9 mouse cellular contexts compared by ENCODE assay signal in the genomic region with DNA sequence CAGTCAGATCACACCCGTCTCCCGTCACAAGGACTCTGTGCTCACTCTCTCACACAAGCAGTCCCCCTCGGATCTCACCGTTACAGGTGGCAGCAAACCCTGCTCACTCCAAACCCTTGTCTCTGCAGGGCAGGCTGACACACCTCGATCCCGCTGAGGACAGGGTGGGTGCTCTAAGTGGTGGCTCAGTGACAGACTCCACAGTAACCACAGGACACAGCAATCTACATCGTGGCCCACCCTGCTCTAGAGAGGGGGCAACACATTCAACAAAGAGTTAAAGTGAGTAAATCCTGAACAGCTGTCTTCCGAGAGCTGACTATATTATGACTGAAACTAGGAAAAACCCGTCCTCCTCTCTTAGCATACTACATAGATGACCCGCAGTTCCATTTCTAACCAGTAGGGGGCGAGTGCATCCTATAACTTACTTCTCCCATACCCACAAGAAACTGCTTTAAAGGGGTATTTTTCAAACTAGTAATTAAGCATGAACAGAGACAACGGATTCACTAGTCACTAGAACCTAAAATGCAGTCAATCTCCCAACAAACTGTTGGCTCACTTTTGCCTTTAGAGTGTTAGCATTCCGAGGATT. TPM values are rescaled to one million over a fixed set of nuclear protein-coding genes. Genes with fewer than 3 reads are reported as not detected.
DNase-seq lines count a peak whose midpoint lies in the region; ATAC-seq and TF ChIP-seq lines count a peak whose summit lies in the region.
"Had no signal": no experiment of that assay in that cellular context is flagged by ENCODE, and none has a peak within 500 bp of the region (broad histone marks: within the 10 kb centered on the region; RNA-seq: fewer than 3 reads in every experiment).

No protein-coding gene starts in this region.

- TF ChIP-seq CTCF in intestine, postnatal 0 days (IDR thresholded peaks at IDR 0.05; ENCODE audit: low read depth) = peak; percentile 88

- no peak overlapping the region for H3K4me2 ChIP-seq in heart, embryonic 11.5 days
- H3K4me2 ChIP-seq in intestine, postnatal 0 days (replicated peaks; ENCODE audit: low read depth) = no peak overlapping the region
- H3K4me2 ChIP-seq in midbrain, embryonic 14.5 days (ENCODE audit: low read length) = no peak overlapping the region

- 42% methylated on average over 13 of the region's 13 CpGs for WGBS in heart, embryonic 11.5 days (ENCODE audit: insufficient replicate concordance)
- WGBS in intestine, postnatal 0 days = 41% methylated on average over 13 of the region's 13 CpGs
- WGBS in limb, embryonic 10.5 days = 45% methylated on average over 13 of the region's 13 CpGs
- 45% methylated on average over 13 of the region's 13 CpGs for WGBS in midbrain, embryonic 14.5 days

- no peak for ATAC-seq in heart, embryonic 11.5 days (replicated peaks; ENCODE audit: insufficient number of reproducible peaks, low FRiP score, low TSS enrichment)
- no peak for ATAC-seq in intestine, postnatal 0 days
- ATAC-seq in midbrain, embryonic 14.5 days (ENCODE audit: low FRiP score, low TSS enrichment) = no peak

- H3K36me3 ChIP-seq in heart, embryonic 11.5 days (ENCODE audit: control insufficient read depth, insufficient read depth, low read length) = peaks cover 5% of the 10 kb centered on the region
- peaks cover 27% of the 10 kb centered on the region for H3K36me3 ChIP-seq in intestine, postnatal 0 days (ENCODE audit: control insufficient read depth, insufficient read depth)
- H3K36me3 ChIP-seq in limb, embryonic 10.5 days = peaks cover 19% of the 10 kb centered on the region; the same call in 1 of the 2 replicates
- H3K36me3 ChIP-seq in midbrain, embryonic 14.5 days (ENCODE audit: control insufficient read depth, insufficient read depth, low read length) = peaks cover 28% of the 10 kb centered on the region

- H3K4me1 ChIP-seq in heart, embryonic 11.5 days (ENCODE audit: control insufficient read depth, insufficient read depth, low read length) = no peaks in the 10 kb centered on the region
- H3K4me1 ChIP-seq in intestine, postnatal 0 days (replicated peaks; ENCODE audit: control insufficient read depth, insufficient read depth, low read length) = no peaks in the 10 kb centered on the region
- H3K4me1 ChIP-seq in limb, embryonic 10.5 days = peaks cover 12% of the 10 kb centered on the region
- H3K4me1 ChIP-seq in midbrain, embryonic 14.5 days (ENCODE audit: control insufficient read depth, insufficient read depth, low read length) = no peaks in the 10 kb centered on the region

- H3K27ac ChIP-seq in heart, embryonic 11.5 days (ENCODE audit: low read depth, low read length) = no peak overlapping the region
- H3K27ac ChIP-seq in intestine, postnatal 0 days (ENCODE audit: low read depth, low read length) = no peak overlapping the region
- no peak overlapping the region for H3K27ac ChIP-seq in limb, embryonic 10.5 days
- no peak overlapping the region for H3K27ac ChIP-seq in midbrain, embryonic 14.5 days (replicated peaks; ENCODE audit: low read depth, low read length)

- H3K4me3 ChIP-seq in heart, embryonic 11.5 days (ENCODE audit: low read depth, low read length) = no peak overlapping the region
- no peak overlapping the region for H3K4me3 ChIP-seq in intestine, postnatal 0 days (ENCODE audit: low read depth, low read length)
- no peak overlapping the region for H3K4me3 ChIP-seq in limb, embryonic 10.5 days
- no peak overlapping the region for H3K4me3 ChIP-seq in midbrain, embryonic 14.5 days (replicated peaks; ENCODE audit: low read depth, low read length)
- H3K4me3 ChIP-seq: myocyte had no signal

- DNase-seq in heart, adult 8-10 months (ENCODE audit: low spot score) = peak; percentile 75
- DNase-seq in cerebellum, adult 9-10 months = peak; percentile 85
- peak; percentile 48 to 71 for DNase-seq in frontal cortex, postnatal 10 days (ENCODE audit: low spot score in 2 of 2)
- peak; percentile 74 for DNase-seq in limb, embryonic 10.5 days (ENCODE audit: low spot score)
- DNase-seq in midbrain, embryonic 14.5 days = peak; percentile 91
- DNase-seq in spleen, postnatal 36 days (ENCODE audit: low spot score in 2 of 2) = peak; percentile 53 to 61

- no peaks in the 10 kb centered on the region for H3K9me3 ChIP-seq in heart, embryonic 11.5 days (replicated peaks; ENCODE audit: control insufficient read depth, low read length)
- no peaks in the 10 kb centered on the region for H3K9me3 ChIP-seq in intestine, postnatal 0 days (ENCODE audit: control insufficient read depth)
- H3K9me3 ChIP-seq in limb, embryonic 10.5 days (replicated peaks) = no peaks in the 10 kb centered on the region
- no peaks in the 10 kb centered on the region for H3K9me3 ChIP-seq in midbrain, embryonic 14.5 days (ENCODE audit: control insufficient read depth, low read length)

- no peaks in the 10 kb centered on the region for H3K27me3 ChIP-seq in heart, embryonic 11.5 days (ENCODE audit: control insufficient read depth, insufficient read depth, low read length)
- H3K27me3 ChIP-seq in intestine, postnatal 0 days (replicated peaks; ENCODE audit: control insufficient read depth, insufficient read depth, low read length) = no peaks in the 10 kb centered on the region
- H3K27me3 ChIP-seq in limb, embryonic 10.5 days (ENCODE audit: low read depth, poor library complexity, severe bottlenecking) = no peaks in the 10 kb centered on the region
- H3K27me3 ChIP-seq in midbrain, embryonic 14.5 days (ENCODE audit: control insufficient read depth, insufficient read depth, low read length) = no peaks in the 10 kb centered on the region

- H3K9ac ChIP-seq in heart, embryonic 11.5 days (ENCODE audit: low read depth, low read length) = no peak overlapping the region
- H3K9ac ChIP-seq in intestine, postnatal 0 days (ENCODE audit: low read depth, low read length) = no peak overlapping the region
- H3K9ac ChIP-seq in midbrain, embryonic 14.5 days (replicated peaks; ENCODE audit: low read length) = no peak overlapping the region

RNA-seq across cellular contexts. Expression of a gene that starts 46.7 kb away (rescaled TPM):
- total RNA-seq in heart, adult 8-10 months (2022) = 100 to 1,000 TPM; 114 to 261 (median 181) TPM
- 34.0 and 40.8 TPM in 2 replicates for polyA plus RNA-seq in heart, embryonic 11.5 days (2014; fragmentation: Nextera tagmentation; extraction: Ambion mirVana)
- polyA plus RNA-seq in intestine, postnatal 0 days (2015; fragmentation: Nextera tagmentation; extraction: Ambion mirVana) = 47.7 and 51.9 TPM in 2 replicates
- polyA plus RNA-seq in limb, embryonic 10.5 days (2016; fragmentation: Nextera tagmentation; extraction: Ambion mirVana) = 18.0 and 26.2 TPM in 2 replicates
- polyA plus RNA-seq in midbrain, embryonic 14.5 days (2014; fragmentation: Nextera tagmentation; extraction: Ambion mirVana) = 33.1 and 41.2 TPM in 2 replicates
